Mouse (Mus musculus) kidney, postnatal 14 days (tissue): Measurements from ENCODE around the gene Bcap29.
"Not testable (repeated sequence)": the region's sequence is repeated elsewhere in the genome, so short reads cannot be mapped to it uniquely, and the experiment has no call there.

Source experiments
- DNase-seq: peaks from one replicate; pipeline ENCODE4 v3.0.0; 2022; ENCODE audit warnings: mixed read lengths

The Bcap29 gene

GRCm38 (mm10) chr12:31634343-31635239 lies at the start of gene Bcap29:
TSS of gene Bcap29 (minus strand) at chr12:31634658.
- DNase-seq, result peak; percentile 88

- DNase-seq, result no peak
Observed at GRCm38 (mm10) chr12:31667187-31667586, 32.7 kb upstream of the Bcap29 start.

- DNase-seq, result no peak
Observed at GRCm38 (mm10) chr12:31665999-31666398, 31.5 kb upstream of the Bcap29 start.

- DNase-seq, result no peak
Observed at GRCm38 (mm10) chr12:31656841-31657240, 22.4 kb upstream of the Bcap29 start.

GRCm38 (mm10) chr12:31654965-31655477 lies 20.6 kb upstream of the Bcap29 start:
- DNase-seq, result no peak

- DNase-seq, result peak; percentile 97
Observed at GRCm38 (mm10) chr12:31654197-31654964, 19.9 kb upstream of the Bcap29 start, which contains the start of the genes Dus4l and Cog5. TSS of gene Dus4l (minus strand) at chr12:31654826. TSS of gene Cog5 (plus strand) at chr12:31654869.

GRCm38 (mm10) chr12:31653611-31654010 lies 19.2 kb upstream of the Bcap29 start:
- no peak for DNase-seq

GRCm38 (mm10) chr12:31635240-31635607 lies 766 bp upstream of the Bcap29 start:
- no peak for DNase-seq

GRCm38 (mm10) chr12:31633970-31634342 lies 502 bp downstream of the Bcap29 start:
- no peak for DNase-seq

- not testable (repeated sequence) for DNase-seq
Observed at GRCm38 (mm10) chr12:31628396-31628795, 6.1 kb downstream of the Bcap29 start.

GRCm38 (mm10) chr12:31625016-31625415 lies 9.4 kb downstream of the Bcap29 start:
- DNase-seq, result no peak

- DNase-seq, result no peak
Observed at GRCm38 (mm10) chr12:31620106-31620505, 14.4 kb downstream of the Bcap29 start.

GRCm38 (mm10) chr12:31613353-31613752 lies 21.1 kb downstream of the Bcap29 start:
- DNase-seq, result no peak

- no peak for DNase-seq
Observed at GRCm38 (mm10) chr12:31608138-31608537, 26.3 kb downstream of the Bcap29 start.

GRCm38 (mm10) chr12:31604894-31605293 lies 29.6 kb downstream of the Bcap29 start:
- DNase-seq, result no peak

GRCm38 (mm10) chr12:31603586-31603985 lies 30.9 kb downstream of the Bcap29 start:
- no peak for DNase-seq

GRCm38 (mm10) chr12:31594296-31594695 lies 40.2 kb downstream of the Bcap29 start:
- peak; percentile 6 for DNase-seq

- no peak for DNase-seq
Observed at GRCm38 (mm10) chr12:31592011-31592410, 42.4 kb downstream of the Bcap29 start.

- DNase-seq, result no peak
Observed at GRCm38 (mm10) chr12:31583726-31584125, 50.7 kb downstream of the Bcap29 start.

GRCm38 (mm10) chr12:31582081-31582480 lies 52.4 kb downstream of the Bcap29 start:
- no peak for DNase-seq

- DNase-seq, result no peak
Observed at GRCm38 (mm10) chr12:31581319-31581810, 53.1 kb downstream of the Bcap29 start.

GRCm38 (mm10) chr12:31580634-31581318 lies 53.7 kb downstream of the Bcap29 start:
- DNase-seq, result no peak
